17 mouse cellular contexts compared by ENCODE assay signal in genomic region chr10:60744543-60745290, GRCm38 (mm10). TPM values are rescaled to one million over a fixed set of nuclear protein-coding genes. Genes with fewer than 3 reads are reported as not detected.
A peak's percentile ranks its signal among the peaks of the same experiment; 100 is the strongest.
DNase-seq lines count a peak whose midpoint lies in the region; ATAC-seq and TF ChIP-seq lines count a peak whose summit lies in the region.
"Had no signal": no experiment of that assay in that cellular context is flagged by ENCODE, and none has a peak within 500 bp of the region (broad histone marks: within the 10 kb centered on the region; RNA-seq: fewer than 3 reads in every experiment).

No protein-coding gene starts in this region.

- no peaks in the 10 kb centered on the region for H3K9me3 ChIP-seq in MEL (replicated peaks; ENCODE audit: insufficient read depth, low read length)
- no peaks in the 10 kb centered on the region for H3K9me3 ChIP-seq in forebrain, embryonic 16.5 days (ENCODE audit: control insufficient read depth, low read length)
- H3K9me3 ChIP-seq: embryonic facial prominence, embryonic 15.5 days; heart, embryonic 15.5 days; midbrain, embryonic 13.5 days; stomach, embryonic 15.5 days had no signal

- no peak overlapping the region for H3K4me2 ChIP-seq in forebrain, embryonic 16.5 days (ENCODE audit: low read length)
- H3K4me2 ChIP-seq: embryonic facial prominence, embryonic 15.5 days; heart, embryonic 15.5 days; hindbrain, embryonic 14.5 days; midbrain, embryonic 13.5 days; stomach, embryonic 15.5 days had no signal

- H3K27ac ChIP-seq in layer of hippocampus, adult 2 months: peak overlapping the region; percentile 36; the same call in 1 of the 2 replicates
- H3K27ac ChIP-seq in MEL (ENCODE audit: control insufficient read depth, low read depth, low read length): no peak overlapping the region
- H3K27ac ChIP-seq in forebrain, embryonic 16.5 days (ENCODE audit: low read length): no peak overlapping the region
- H3K27ac ChIP-seq: embryonic facial prominence, embryonic 15.5 days; heart, embryonic 15.5 days; hindbrain, embryonic 14.5 days; liver, embryonic 14.5 days; midbrain, embryonic 13.5 days; stomach, embryonic 15.5 days had no signal

- H3K4me3 ChIP-seq in layer of hippocampus, adult 2 months: no peak overlapping the region
- no peak overlapping the region for H3K4me3 ChIP-seq in MEL (ENCODE audit: control insufficient read depth in 1 of 2, insufficient read depth in 1 of 2, low read depth in 2 of 2, low read length in 2 of 2)
- H3K4me3 ChIP-seq in forebrain, embryonic 16.5 days (replicated peaks; ENCODE audit: low read length): no peak overlapping the region
- H3K4me3 ChIP-seq: embryonic facial prominence, embryonic 15.5 days; heart, embryonic 15.5 days; midbrain, embryonic 13.5 days; stomach, embryonic 15.5 days had no signal

- no peak for TF ChIP-seq RAD21 in MEL (IDR thresholded peaks at IDR 0.05; ENCODE audit: low read depth, low read length)

- DNase-seq in layer of hippocampus, adult 2 months (ENCODE audit: low spot score in 2 of 2): no peak
- DNase-seq in layer of hippocampus, adult 18-20 months (ENCODE audit: low spot score in 2 of 2): no peak
- DNase-seq in B cell, adult 2 months: peak; percentile 59 to 64
- peak; percentile 35 for DNase-seq in MEL (ENCODE audit: low read depth, low spot score)
- peak; percentile 16 for DNase-seq in induced T-regulatory cell, adult 2 months (ENCODE audit: low read depth)
- no peak for DNase-seq in neural tube, embryonic 10.5 days (ENCODE audit: extremely low spot score, low spot score)
- DNase-seq: cerebellum, adult 11-12 months; kidney, postnatal 10 days; thymus, postnatal 14 days had no signal

- no peak for TF ChIP-seq POLR2A in MEL (IDR thresholded peaks at IDR 0.05; ENCODE audit: control insufficient read depth in 1 of 2, insufficient read depth in 1 of 2, low read depth in 1 of 2, low read length in 2 of 2, poor library complexity in 1 of 2)

- no peak overlapping the region for H3K9ac ChIP-seq in MEL (ENCODE audit: control insufficient read depth, low read depth, low read length, poor library complexity, severe bottlenecking)
- no peak overlapping the region for H3K9ac ChIP-seq in forebrain, embryonic 16.5 days (replicated peaks; ENCODE audit: low read depth, low read length)
- H3K9ac ChIP-seq: embryonic facial prominence, embryonic 15.5 days; heart, embryonic 15.5 days; hindbrain, embryonic 14.5 days; liver, embryonic 14.5 days; midbrain, embryonic 13.5 days; stomach, embryonic 15.5 days had no signal

- no peak for ATAC-seq in forebrain, embryonic 16.5 days
- ATAC-seq: lung, postnatal 0 days; midbrain, embryonic 13.5 days had no signal

- no peaks in the 10 kb centered on the region for H3K79me2 ChIP-seq in MEL (ENCODE audit: control insufficient read depth, insufficient read depth, low read length, poor library complexity)

- TF ChIP-seq CTCF in layer of hippocampus, adult 2 months (conservative IDR thresholded peaks at IDR 0.05): no peak
- TF ChIP-seq CTCF in MEL (IDR thresholded peaks at IDR 0.05 in 2 of 3, conservative IDR thresholded peaks at IDR 0.05 in 1 of 3; ENCODE audit: control insufficient read depth in 1 of 3, insufficient read depth in 1 of 3, low read depth in 2 of 3, low read length in 3 of 3, poor library complexity in 1 of 3, severe bottlenecking in 1 of 3): no peak

- TF ChIP-seq EP300 in MEL (IDR thresholded peaks at IDR 0.05; ENCODE audit: low read depth in 1 of 2, low read length in 2 of 2): no peak

- no peaks in the 10 kb centered on the region for H3K36me3 ChIP-seq in MEL (ENCODE audit: control insufficient read depth in 1 of 2, insufficient read depth in 2 of 2, low read length in 2 of 2)
- no peaks in the 10 kb centered on the region for H3K36me3 ChIP-seq in forebrain, embryonic 16.5 days (ENCODE audit: control insufficient read depth, insufficient read depth)
- H3K36me3 ChIP-seq: heart, embryonic 15.5 days had no signal

- H3K4me1 ChIP-seq in MEL (ENCODE audit: control insufficient read depth in 1 of 2, insufficient read depth in 2 of 2, low read length in 2 of 2): no peaks in the 10 kb centered on the region
- peaks cover 14% of the 10 kb centered on the region for H3K4me1 ChIP-seq in forebrain, embryonic 16.5 days (replicated peaks; ENCODE audit: control insufficient read depth, insufficient read depth, low read length)
- H3K4me1 ChIP-seq: stomach, embryonic 15.5 days had no signal

- 93% methylated on average over 14 of the region's 14 CpGs for WGBS in forebrain, embryonic 16.5 days

- H3K27me3 ChIP-seq in MEL (ENCODE audit: control insufficient read depth in 1 of 2, insufficient read depth in 2 of 2, low read length in 2 of 2): no peaks in the 10 kb centered on the region
- no peaks in the 10 kb centered on the region for H3K27me3 ChIP-seq in forebrain, embryonic 16.5 days (replicated peaks; ENCODE audit: control insufficient read depth, insufficient read depth, low read length)
- H3K27me3 ChIP-seq: embryonic facial prominence, embryonic 15.5 days; heart, embryonic 15.5 days; midbrain, embryonic 13.5 days; stomach, embryonic 15.5 days had no signal

TF ChIP-seq in MEL, 35 proteins besides CTCF, POLR2A, EP300 and RAD21:
- TF ChIP-seq ZNF384 (IDR thresholded peaks at IDR 0.05; ENCODE audit: low read depth, low read length): peak; percentile 67
- TF ChIP-seq JUND (IDR thresholded peaks at IDR 0.05; ENCODE audit: low read depth, low read length): no peak
TF ChIP-seq in MEL: peak in this region for 1.

RNA-seq across cellular contexts. Expression of gene Slc29a3, which starts 7.9 kb away (rescaled TPM):
- total RNA-seq in layer of hippocampus, adult 2 months (2021): 10 to 100 TPM; 14.6 to 18.3 TPM
- 10 to 100 TPM; 13.6 to 14.5 TPM for total RNA-seq in layer of hippocampus, adult 18-20 months (2021)
- total RNA-seq in MEL (2012; rRNA removed): 2.4 TPM in 2 replicates
- 10 to 100 TPM in 1 of 2 experiments, 1 to 10 TPM in 1; 7.7 to 46.0 TPM for polyA plus RNA-seq in MEL (2012; ENCODE audit: insufficient read depth in 1 of 2, insufficient read length in 2 of 2, low read depth in 1 of 2, low replicate concordance in 2 of 2, missing spikeins in 1 of 2)
- 13.0 and 13.4 TPM in 2 replicates for polyA plus RNA-seq in forebrain, embryonic 16.5 days (2015; fragmentation: Nextera tagmentation; extraction: Ambion mirVana)

RNA-seq across cellular contexts. Expression of gene Cdh23, which starts 48.4 kb away (rescaled TPM):
- 1 to 10 TPM; 2.7 to 2.9 TPM for total RNA-seq in layer of hippocampus, adult 2 months (2021)
- 1 to 10 TPM; 5.8 to 5.9 TPM for total RNA-seq in layer of hippocampus, adult 18-20 months (2021)
- 0.04 TPM in 1 of 2 replicates, not detected in the other for total RNA-seq in MEL (2012; rRNA removed)
- polyA plus RNA-seq in MEL (2012; ENCODE audit: insufficient read depth in 1 of 2, insufficient read length in 2 of 2, low read depth in 1 of 2, low replicate concordance in 2 of 2, missing spikeins in 1 of 2): not detected
- 1.2 and 2.7 TPM in 2 replicates for polyA plus RNA-seq in forebrain, embryonic 16.5 days (2015; fragmentation: Nextera tagmentation; extraction: Ambion mirVana)

Comparison
In these comparisons a context has a peak if more than half of its experiments do, and no peak if none do; other contexts are left out.
1. DNase-seq: peak in B cell, adult 2 months (2 of 2), MEL (single experiment) and induced T-regulatory cell, adult 2 months (single experiment); none in layer of hippocampus, adult 2 months (0 of 2), layer of hippocampus, adult 18-20 months (0 of 2) and neural tube, embryonic 10.5 days (single experiment).